Mouse (Mus musculus): ENCODE results near the gene Hist1h3h. TPM values are rescaled to one million over a fixed set of nuclear protein-coding genes. Genes with fewer than 3 reads are reported as not detected.
"Not testable (repeated sequence)": the region's sequence is repeated elsewhere in the genome, so short reads cannot be mapped to it uniquely, and the experiment has no call there.

The Hist1h3h gene
- polyA plus RNA-seq, 1 experiment from 2014 or later = 4.1 TPM

- H3K27me3 ChIP-seq (ENCODE audit: control insufficient read depth, insufficient read depth, low read length) = no peaks in the 10 kb centered on the region
- H3K9ac ChIP-seq (ENCODE audit: low read length) = peak overlapping the region; percentile 49
- peak overlapping the region; percentile 43 for H3K4me3 ChIP-seq (ENCODE audit: low read depth, low read length)
- DNase-seq (ENCODE audit: low spot score) = no peak
- TF ChIP-seq EP300 (optimal IDR thresholded peaks at IDR 0.05) (no peak), CTCF (IDR thresholded peaks at IDR 0.05; ENCODE audit: low read depth) (no peak)
- H3K27ac ChIP-seq (replicated peaks) = peak overlapping the region; percentile 91
- H3K4me1 ChIP-seq (replicated peaks; ENCODE audit: control insufficient read depth, insufficient read depth) = no peaks in the 10 kb centered on the region
- H3K9me3 ChIP-seq (ENCODE audit: control insufficient read depth, low read length) = no peaks in the 10 kb centered on the region
- peak overlapping the region; percentile 66 for H3K4me2 ChIP-seq (replicated peaks; ENCODE audit: low read depth)
- H3K36me3 ChIP-seq (ENCODE audit: control insufficient read depth, insufficient read depth, low read length) = no peaks in the 10 kb centered on the region
- ATAC-seq (ENCODE audit: low FRiP score, low TSS enrichment) = no peak
- WGBS = 1% methylated on average over 10 of the region's 10 CpGs
Observed at GRCm38 (mm10) chr13:21753051-21753523, 35.6 kb downstream of the Hist1h3h start.

- Histone ChIP-seq H3K4me3 (ENCODE audit: low read depth, low read length) (peak within 1 kb of the TSS; percentile 43), H3K4me2 (replicated peaks; ENCODE audit: low read depth) (peak within 1 kb of the TSS; percentile 66), H3K27ac (replicated peaks) (peak within 1 kb of the TSS; percentile 91), H3K9ac (ENCODE audit: low read length) (peak within 1 kb of the TSS; percentile 55)
- peak; percentile 97 for ATAC-seq (ENCODE audit: low FRiP score, low TSS enrichment)
- not testable (repeated sequence) for H3K27me3 ChIP-seq (ENCODE audit: control insufficient read depth, insufficient read depth, low read length); H3K9me3 ChIP-seq (ENCODE audit: control insufficient read depth, low read length); H3K36me3 ChIP-seq (ENCODE audit: control insufficient read depth, insufficient read depth, low read length); H3K4me1 ChIP-seq (replicated peaks; ENCODE audit: control insufficient read depth, insufficient read depth)
- DNase-seq (ENCODE audit: low spot score) = peak; percentile 65
- TF ChIP-seq CTCF (IDR thresholded peaks at IDR 0.05; ENCODE audit: low read depth) = peak; percentile 50
- 0% methylated on average over 37 of the region's 50 CpGs for WGBS
Observed at GRCm38 (mm10) chr13:21753524-21754285, 36.2 kb downstream of the Hist1h3h start, which contains the start of the genes Hist1h2ak and Hist1h2bn. Gene Hist1h2ak, minus strand, starts transcription at chr13:21753827. Gene Hist1h2bn, plus strand, starts transcription at chr13:21754123.

- Histone ChIP-seq H3K27ac (replicated peaks) (peak overlapping the region; percentile 91), H3K4me3 (ENCODE audit: low read depth, low read length) (peak overlapping the region; percentile 43), H3K4me2 (replicated peaks; ENCODE audit: low read depth) (peak overlapping the region; percentile 66), H3K9ac (ENCODE audit: low read length) (peak overlapping the region; percentile 55; the same call in 1 of the 2 replicates)
- DNase-seq (ENCODE audit: low spot score) = peak; percentile 42
- not testable (repeated sequence) for H3K9me3 ChIP-seq (ENCODE audit: control insufficient read depth, low read length); H3K27me3 ChIP-seq (ENCODE audit: control insufficient read depth, insufficient read depth, low read length); H3K4me1 ChIP-seq (replicated peaks; ENCODE audit: control insufficient read depth, insufficient read depth); H3K36me3 ChIP-seq (ENCODE audit: control insufficient read depth, insufficient read depth, low read length); ATAC-seq (ENCODE audit: low FRiP score, low TSS enrichment)
- under 1% methylated on average over 18 of the region's 26 CpGs for WGBS
Observed at GRCm38 (mm10) chr13:21754294-21755001, 37.0 kb downstream of the Hist1h3h start.

- WGBS = 49% methylated on average over 1 of the region's 1 CpGs
- H3K36me3 ChIP-seq (ENCODE audit: control insufficient read depth, insufficient read depth, low read length) = no peaks in the 10 kb centered on the region
- no peaks in the 10 kb centered on the region for H3K27me3 ChIP-seq (ENCODE audit: control insufficient read depth, insufficient read depth, low read length)
- no peak overlapping the region for H3K4me2 ChIP-seq (replicated peaks; ENCODE audit: low read depth)
- no peak overlapping the region for H3K27ac ChIP-seq (replicated peaks)
- H3K4me1 ChIP-seq (replicated peaks; ENCODE audit: control insufficient read depth, insufficient read depth) = no peaks in the 10 kb centered on the region
- no peaks in the 10 kb centered on the region for H3K9me3 ChIP-seq (ENCODE audit: control insufficient read depth, low read length)
- DNase-seq (ENCODE audit: low spot score) = no peak
- TF ChIP-seq EP300 (optimal IDR thresholded peaks at IDR 0.05) (no peak), CTCF (IDR thresholded peaks at IDR 0.05; ENCODE audit: low read depth) (no peak)
- ATAC-seq (ENCODE audit: low FRiP score, low TSS enrichment) = no peak
- no peak overlapping the region for H3K9ac ChIP-seq (ENCODE audit: low read length)
- H3K4me3 ChIP-seq (ENCODE audit: low read depth, low read length) = no peak overlapping the region
Observed at GRCm38 (mm10) chr13:21755707-21756106, 38.2 kb downstream of the Hist1h3h start.

Small RNA genes lying within 50 kb of the gene (microRNA-seq; reads per million reads assigned to microRNA genes)
- gene Gm44357 (not detected), gene Gm44367 (not detected), gene Gm44454 (not detected)

Other genes with a start within 250 kb of the Hist1h3h start
- gene Nkapl, start 249.2 kb upstream of the Hist1h3h start, polyA plus RNA-seq (2015; fragmentation: Nextera tagmentation; extraction: Ambion mirVana) = 2.4 and 2.7 TPM in 2 replicates
- gene Zkscan4, start 238.8 kb upstream of the Hist1h3h start, polyA plus RNA-seq (2015; fragmentation: Nextera tagmentation; extraction: Ambion mirVana) = 1.7 and 2.4 TPM in 2 replicates
- not detected in 2 replicates for gene Gm10065, start 238.2 kb upstream of the Hist1h3h start, polyA plus RNA-seq (2015; fragmentation: Nextera tagmentation; extraction: Ambion mirVana)
- gene AK157302, start 222.4 kb upstream of the Hist1h3h start, polyA plus RNA-seq (2015; fragmentation: Nextera tagmentation; extraction: Ambion mirVana) = 0.28 and 0.33 TPM in 2 replicates
- 12.3 and 12.9 TPM in 2 replicates for gene Gm11273, start 216.2 kb upstream of the Hist1h3h start, polyA plus RNA-seq (2015; fragmentation: Nextera tagmentation; extraction: Ambion mirVana)
- 1.6 and 2.4 TPM in 2 replicates for gene Zkscan8, start 186.5 kb upstream of the Hist1h3h start, polyA plus RNA-seq (2015; fragmentation: Nextera tagmentation; extraction: Ambion mirVana)
- 0.07 TPM in 2 replicates for gene Olfr1366, start 174.9 kb upstream of the Hist1h3h start, polyA plus RNA-seq (2015; fragmentation: Nextera tagmentation; extraction: Ambion mirVana)
- 0.04 TPM in 1 of 2 replicates, not detected in the other for gene Olfr1535, start 157.8 kb upstream of the Hist1h3h start, polyA plus RNA-seq (2015; fragmentation: Nextera tagmentation; extraction: Ambion mirVana)
- gene Olfr1364, start 135.9 kb upstream of the Hist1h3h start, polyA plus RNA-seq (2015; fragmentation: Nextera tagmentation; extraction: Ambion mirVana) = not detected in 2 replicates
- gene Olfr1362, start 103.6 kb upstream of the Hist1h3h start, polyA plus RNA-seq (2015; fragmentation: Nextera tagmentation; extraction: Ambion mirVana) = not detected in 2 replicates
- gene Olfr11, start 75.1 kb upstream of the Hist1h3h start, polyA plus RNA-seq (2015; fragmentation: Nextera tagmentation; extraction: Ambion mirVana) = not detected in 2 replicates
- not detected in 2 replicates for gene Olfr1361, start 54.3 kb upstream of the Hist1h3h start, polyA plus RNA-seq (2015; fragmentation: Nextera tagmentation; extraction: Ambion mirVana)
- gene Olfr1360, start 40.3 kb upstream of the Hist1h3h start, polyA plus RNA-seq (2015; fragmentation: Nextera tagmentation; extraction: Ambion mirVana) = not detected in 2 replicates
- gene Olfr1359, start 19.5 kb upstream of the Hist1h3h start, polyA plus RNA-seq (2015; fragmentation: Nextera tagmentation; extraction: Ambion mirVana) = not detected in 2 replicates
- gene Hist1h2bl, start 1.5 kb upstream of the Hist1h3h start, polyA plus RNA-seq (2015; fragmentation: Nextera tagmentation; extraction: Ambion mirVana) = 0.85 and 1.5 TPM in 2 replicates
- 8.8 and 14.4 TPM in 2 replicates for gene Hist1h2ai, start 1.2 kb upstream of the Hist1h3h start, polyA plus RNA-seq (2015; fragmentation: Nextera tagmentation; extraction: Ambion mirVana)
- gene Hist1h2bm, start 4.4 kb downstream of the Hist1h3h start, polyA plus RNA-seq (2015; fragmentation: Nextera tagmentation; extraction: Ambion mirVana) = 0.56 and 1.0 TPM in 2 replicates
- gene Hist1h4j, start 17.4 kb downstream of the Hist1h3h start, polyA plus RNA-seq (2015; fragmentation: Nextera tagmentation; extraction: Ambion mirVana) = 0.18 and 0.92 TPM in 2 replicates
- 0.81 and 1.1 TPM in 2 replicates for gene Hist1h4k, start 32.8 kb downstream of the Hist1h3h start, polyA plus RNA-seq (2015; fragmentation: Nextera tagmentation; extraction: Ambion mirVana)
- gene Hist1h2ak, start 36.2 kb downstream of the Hist1h3h start, polyA plus RNA-seq (2015; fragmentation: Nextera tagmentation; extraction: Ambion mirVana) = 7.3 and 19.3 TPM in 2 replicates
- 0.73 and 2.2 TPM in 2 replicates for gene Hist1h2bn, start 36.5 kb downstream of the Hist1h3h start, polyA plus RNA-seq (2015; fragmentation: Nextera tagmentation; extraction: Ambion mirVana)
- gene Hist1h1b, start 63.0 kb downstream of the Hist1h3h start, polyA plus RNA-seq (2015; fragmentation: Nextera tagmentation; extraction: Ambion mirVana) = 4.3 and 10.5 TPM in 2 replicates
- 31.2 and 44.3 TPM in 2 replicates for gene Hist1h3i, start 65.7 kb downstream of the Hist1h3h start, polyA plus RNA-seq (2015; fragmentation: Nextera tagmentation; extraction: Ambion mirVana)
- 1.4 and 1.6 TPM in 2 replicates for gene Hist1h2an, start 69.6 kb downstream of the Hist1h3h start, polyA plus RNA-seq (2015; fragmentation: Nextera tagmentation; extraction: Ambion mirVana)
- gene Hist1h2bp, start 69.8 kb downstream of the Hist1h3h start, polyA plus RNA-seq (2015; fragmentation: Nextera tagmentation; extraction: Ambion mirVana) = 0.54 and 2.0 TPM in 2 replicates
- gene Hist1h2bq, start 92.5 kb downstream of the Hist1h3h start, polyA plus RNA-seq (2015; fragmentation: Nextera tagmentation; extraction: Ambion mirVana) = 7.7 and 9.9 TPM in 2 replicates
- 0.95 and 1.1 TPM in 2 replicates for gene Hist1h2ao, start 92.8 kb downstream of the Hist1h3h start, polyA plus RNA-seq (2015; fragmentation: Nextera tagmentation; extraction: Ambion mirVana)
- 1.1 TPM in 1 of 2 replicates, not detected in the other for gene Hist1h4m, start 94.1 kb downstream of the Hist1h3h start, polyA plus RNA-seq (2015; fragmentation: Nextera tagmentation; extraction: Ambion mirVana)
- 4.0 and 4.6 TPM in 2 replicates for gene Hist1h4n, start 114.5 kb downstream of the Hist1h3h start, polyA plus RNA-seq (2015; fragmentation: Nextera tagmentation; extraction: Ambion mirVana)
- 1,237 and 1,874 TPM in 2 replicates for gene Hist1h2ap, start 115.8 kb downstream of the Hist1h3h start, polyA plus RNA-seq (2015; fragmentation: Nextera tagmentation; extraction: Ambion mirVana)
- gene Hist1h2br, start 116.1 kb downstream of the Hist1h3h start, polyA plus RNA-seq (2015; fragmentation: Nextera tagmentation; extraction: Ambion mirVana) = 8.1 and 10.0 TPM in 2 replicates
- gene Zfp184, start 227.4 kb downstream of the Hist1h3h start, polyA plus RNA-seq (2015; fragmentation: Nextera tagmentation; extraction: Ambion mirVana) = 1.4 and 1.6 TPM in 2 replicates